Mouse (Mus musculus) lung, postnatal 0 days (tissue): Measurements from ENCODE around the gene Stra6. TPM values are rescaled to one million over a fixed set of nuclear protein-coding genes. Genes with fewer than 3 reads are reported as not detected.

Source experiments
- ATAC-seq: fragments of 200-750 bp; cut with Nextera tagmentation; 2 replicates; pipeline ENCODE4 v1.8.0; 2017; ENCODE audit warnings: moderate library complexity
- DNase-seq: peaks from one replicate; pipeline ENCODE4 v3.0.0-alpha.2; 2016; ENCODE audit warnings: low spot score
- H3K27ac ChIP-seq: fragments of 300-500 bp; sonication (generic); 2 replicates; pipeline ENCODE4 v1.5.1; 2014; ENCODE audit warnings: antibody characterized with exemption, mild to moderate bottlenecking, low read length, mixed read lengths
- H3K27me3 ChIP-seq: fragments of 300-500 bp; sonication (generic); replicated peaks from 2 replicates; pipeline ENCODE4 v1.6.1; 2014; ENCODE audit warnings: low read length, mixed read lengths; ENCODE audit not compliant: insufficient read depth
- H3K36me3 ChIP-seq: fragments of 300-500 bp; sonication (generic); 2 replicates; pipeline ENCODE4 v1.6.1; 2014; ENCODE audit warnings: low read length, mixed read lengths; ENCODE audit not compliant: insufficient read depth
- H3K4me1 ChIP-seq: fragments of 300-500 bp; sonication (generic); 2 replicates; pipeline ENCODE4 v1.6.1; 2014; ENCODE audit warnings: antibody characterized with exemption, low read depth, low read length, mixed read lengths; ENCODE audit not compliant: insufficient read depth
- H3K4me2 ChIP-seq: fragments of 300-500 bp; sonication (generic); replicated peaks from 2 replicates; pipeline ENCODE4 v1.6.1; 2014; ENCODE audit warnings: low read depth, mild to moderate bottlenecking, low read length, moderate library complexity, mixed read lengths
- H3K4me3 ChIP-seq: fragments of 300-500 bp; sonication (generic); 2 replicates; pipeline ENCODE4 v1.5.1; 2014; ENCODE audit warnings: low read depth, low read length
- H3K9ac ChIP-seq: fragments of 300-500 bp; sonication (generic); replicated peaks from 2 replicates; pipeline ENCODE4 v1.6.1; 2014; ENCODE audit warnings: low read depth, mild to moderate bottlenecking
- H3K9me3 ChIP-seq: fragments of 300-500 bp; sonication (generic); 2 replicates; pipeline ENCODE4 v1.6.1; 2016; ENCODE audit warnings: low read length, mixed read lengths
- CTCF ChIP-seq: IDR thresholded peaks from 2 replicates; pipeline ENCODE4 v1.5.1; 2016; ENCODE audit warnings: antibody characterized with exemption, mild to moderate bottlenecking
- EP300 ChIP-seq: IDR thresholded peaks from 2 replicates; pipeline ENCODE4 v1.6.1; 2016; ENCODE audit warnings: antibody characterized with exemption, mild to moderate bottlenecking, control low read depth
- WGBS: fragments of 180-500 bp; shearing (Covaris S2); extraction: QIAGEN DNeasy Blood & Tissue Kit; methylation state at CpG from one replicate; pipeline ENCODE4 v1.1.7; 2014; 5-methylcytosine and 5-hydroxymethylcytosine counted together
- polyA plus RNA-seq: library from polyadenylated mRNA; unstranded; fragments of >200 nt; fragmentation: Nextera tagmentation; extraction: Ambion mirVana; gene quantifications from 2 replicates; pipeline ENCODE4 v1.2.1, GENCODE M21; 2015

The Stra6 gene
- polyA plus RNA-seq, 1 experiment from 2014 or later, result 0.41 TPM

DNA sequence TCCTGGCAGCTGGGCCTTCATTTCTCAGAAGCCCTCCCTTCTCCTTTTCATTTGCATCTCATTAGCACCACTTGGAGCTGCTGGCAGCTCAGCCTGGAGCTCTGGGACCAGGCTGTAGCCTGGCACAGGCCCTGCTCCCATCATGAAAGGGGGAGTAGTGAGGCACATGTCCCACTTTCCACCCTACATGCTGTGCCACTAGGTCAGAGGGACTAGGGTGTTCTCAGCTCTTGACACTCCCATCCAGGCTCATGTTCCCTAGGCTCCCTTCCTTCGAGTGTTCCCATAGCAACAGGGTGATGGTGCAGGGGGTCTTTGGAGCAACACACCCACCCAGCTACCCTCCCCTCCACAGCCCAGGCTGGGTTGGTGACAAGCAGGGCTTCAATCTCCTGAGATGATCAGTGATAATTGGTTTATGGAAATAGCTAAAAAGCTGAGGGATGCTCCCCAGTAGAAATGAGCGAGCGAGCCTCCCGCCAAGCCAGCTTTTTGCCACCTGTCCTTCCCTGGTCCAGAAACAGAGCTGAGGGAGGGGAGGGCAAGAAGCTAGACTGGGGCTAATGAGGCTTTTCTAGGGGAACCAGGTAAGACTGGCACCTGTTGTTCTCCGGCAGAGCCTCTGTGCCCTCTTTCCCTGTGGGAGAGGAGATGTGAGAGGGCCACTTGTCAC lies 33.2 kb downstream of the Stra6 start:
- no peaks in the 10 kb centered on the region for H3K9me3 ChIP-seq
- no peaks in the 10 kb centered on the region for H3K36me3 ChIP-seq
- H3K9ac ChIP-seq, result no peak overlapping the region
- no peaks in the 10 kb centered on the region for H3K27me3 ChIP-seq
- 69% methylated on average over 5 of the region's 5 CpGs for WGBS
- ATAC-seq (no peak), DNase-seq (no peak)
- TF ChIP-seq CTCF (no peak), EP300 (no peak)
- H3K4me3 ChIP-seq, result no peak overlapping the region
- no peaks in the 10 kb centered on the region for H3K4me1 ChIP-seq
- H3K27ac ChIP-seq, result no peak overlapping the region
- no peak overlapping the region for H3K4me2 ChIP-seq

DNA sequence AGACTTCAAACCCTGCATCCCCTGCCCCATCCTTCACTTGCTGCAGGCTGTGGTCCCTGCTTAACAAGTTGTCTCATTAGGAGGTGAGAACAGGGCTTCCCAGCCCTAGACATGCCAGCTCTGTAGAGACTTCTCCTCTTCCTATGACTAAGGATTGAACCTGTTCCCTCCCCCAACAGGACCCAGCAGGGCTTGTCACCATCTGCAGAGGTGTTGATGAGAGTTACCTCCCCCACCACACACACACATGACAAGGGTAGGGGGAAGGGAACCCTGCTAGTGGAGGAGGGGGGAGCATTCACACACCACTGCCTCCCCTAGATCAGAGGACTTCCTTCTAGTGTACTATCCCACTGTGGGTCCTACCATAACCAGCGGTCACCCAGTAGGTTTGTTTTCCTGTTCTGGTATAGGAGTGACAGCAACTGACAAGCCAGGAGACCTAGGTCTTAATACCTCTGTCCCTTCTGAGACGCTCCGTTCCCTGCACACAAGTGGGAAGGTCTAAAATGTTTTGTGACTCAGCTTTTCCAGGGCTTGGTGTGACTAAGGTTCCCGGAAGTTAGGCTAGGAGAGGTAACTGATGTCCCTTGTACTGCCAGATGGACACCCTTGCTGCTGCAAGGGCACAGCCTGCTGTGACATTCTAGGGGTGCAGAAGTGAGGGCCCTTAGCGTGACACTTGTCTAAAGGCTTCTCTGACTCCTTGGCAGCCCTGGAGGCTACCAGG lies 36.4 kb downstream of the Stra6 start:
- ATAC-seq (no peak), DNase-seq (no peak)
- Histone ChIP-seq H3K9ac (no peak overlapping the region), H3K36me3 (no peaks in the 10 kb centered on the region; the same call in 1 of the 2 replicates), H3K27ac (no peak overlapping the region), H3K9me3 (no peaks in the 10 kb centered on the region), H3K4me3 (no peak overlapping the region), H3K27me3 (no peaks in the 10 kb centered on the region), H3K4me1 (no peaks in the 10 kb centered on the region), H3K4me2 (no peak overlapping the region)
- 61% methylated on average over 5 of the region's 5 CpGs for WGBS
- TF ChIP-seq CTCF, result no peak
- TF ChIP-seq EP300, result no peak

DNA sequence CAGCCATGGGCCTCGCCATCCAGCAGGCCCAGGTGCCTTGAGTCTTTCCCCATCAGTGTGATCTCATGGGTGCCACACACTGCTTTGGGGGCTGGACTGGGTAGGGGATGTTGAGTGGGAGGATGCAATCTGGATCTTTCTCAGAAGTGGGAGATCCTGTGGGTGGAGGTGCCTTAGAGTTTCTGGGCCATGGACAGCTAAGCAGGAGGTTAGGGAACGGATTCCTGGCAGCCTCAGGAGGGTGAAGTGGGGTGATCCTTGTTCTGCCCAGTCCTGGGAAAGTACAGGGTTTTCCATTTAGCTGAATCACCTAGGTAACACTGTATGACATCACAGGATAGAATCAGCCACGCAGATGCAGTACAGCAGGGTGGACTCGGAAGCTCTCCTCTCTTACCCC lies 38.4 kb downstream of the Stra6 start:
- WGBS, result 54% methylated on average over 4 of the region's 4 CpGs
- Histone ChIP-seq H3K9me3 (no peaks in the 10 kb centered on the region), H3K4me3 (no peak overlapping the region), H3K27ac (no peak overlapping the region), H3K4me2 (no peak overlapping the region), H3K9ac (no peak overlapping the region), H3K27me3 (no peaks in the 10 kb centered on the region), H3K36me3 (no peaks in the 10 kb centered on the region; the same call in 1 of the 2 replicates), H3K4me1 (no peaks in the 10 kb centered on the region)
- no peak for DNase-seq
- ATAC-seq, result no peak
- no peak for TF ChIP-seq EP300

DNA sequence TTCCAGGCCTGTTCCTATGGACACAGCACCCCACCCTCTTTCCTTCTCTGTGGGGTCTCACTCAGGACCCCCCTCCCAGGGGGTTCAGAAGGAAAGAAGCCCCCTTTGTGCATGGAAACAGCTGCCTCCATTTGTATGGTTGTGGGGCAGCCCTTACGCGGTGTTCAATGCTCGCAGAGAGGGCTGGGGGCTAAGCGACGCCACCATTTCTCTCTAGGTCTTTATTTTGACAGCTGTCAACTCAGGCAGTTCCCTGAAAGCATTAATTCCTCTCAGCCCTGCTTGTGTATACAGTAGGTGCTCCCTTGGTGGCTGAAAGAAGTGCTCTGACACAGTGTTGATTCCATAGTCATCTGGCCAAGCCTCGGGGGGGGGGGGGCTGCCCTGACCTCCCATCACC lies 40.1 kb downstream of the Stra6 start:
- H3K36me3 ChIP-seq, result no peaks in the 10 kb centered on the region; the same call in 1 of the 2 replicates
- ATAC-seq (no peak), DNase-seq (no peak)
- H3K4me3 ChIP-seq, result no peak overlapping the region
- H3K4me1 ChIP-seq, result no peaks in the 10 kb centered on the region
- TF ChIP-seq EP300 (no peak), CTCF (no peak)
- WGBS, result 57% methylated on average over 6 of the region's 6 CpGs
- no peak overlapping the region for H3K4me2 ChIP-seq
- H3K27me3 ChIP-seq, result no peaks in the 10 kb centered on the region
- no peak overlapping the region for H3K9ac ChIP-seq
- no peaks in the 10 kb centered on the region for H3K9me3 ChIP-seq
- H3K27ac ChIP-seq, result no peak overlapping the region

DNA sequence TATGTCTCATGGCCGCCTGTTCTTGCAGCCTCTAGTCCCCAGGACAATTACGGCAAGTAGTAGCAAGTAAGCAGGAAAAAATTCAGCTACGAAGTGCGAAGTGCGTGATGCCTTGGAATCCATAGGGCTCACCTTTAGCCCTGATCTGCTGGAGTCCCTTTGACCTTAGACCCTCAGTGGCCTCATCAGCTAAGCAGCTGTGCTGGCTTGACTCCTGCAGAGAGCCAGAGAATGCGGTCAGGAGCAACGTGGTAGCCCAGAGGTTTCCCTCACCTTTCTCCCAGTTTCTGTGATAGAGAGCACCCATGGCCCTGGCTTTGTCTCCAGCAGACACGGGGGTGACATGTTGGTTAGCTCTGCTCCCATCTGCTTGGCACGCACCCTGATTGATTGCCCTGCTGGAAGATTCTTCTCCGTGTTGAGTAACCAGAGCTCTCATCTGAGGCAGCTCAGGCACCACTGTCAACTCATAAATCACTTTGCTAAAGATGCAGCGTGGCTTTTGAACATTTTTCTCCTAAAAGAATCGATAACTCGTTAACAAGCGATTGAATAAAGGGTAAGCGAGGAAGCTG lies 42.1 kb downstream of the Stra6 start:
- DNase-seq (no peak), ATAC-seq (no peak)
- 43% methylated on average over 15 of the region's 15 CpGs for WGBS
- Histone ChIP-seq H3K9ac (no peak overlapping the region), H3K4me1 (no peaks in the 10 kb centered on the region), H3K9me3 (no peaks in the 10 kb centered on the region), H3K36me3 (no peaks in the 10 kb centered on the region; the same call in 1 of the 2 replicates), H3K4me2 (no peak overlapping the region), H3K27ac (no peak overlapping the region), H3K4me3 (no peak overlapping the region), H3K27me3 (no peaks in the 10 kb centered on the region)
- TF ChIP-seq CTCF, result no peak
- no peak for TF ChIP-seq EP300

DNA sequence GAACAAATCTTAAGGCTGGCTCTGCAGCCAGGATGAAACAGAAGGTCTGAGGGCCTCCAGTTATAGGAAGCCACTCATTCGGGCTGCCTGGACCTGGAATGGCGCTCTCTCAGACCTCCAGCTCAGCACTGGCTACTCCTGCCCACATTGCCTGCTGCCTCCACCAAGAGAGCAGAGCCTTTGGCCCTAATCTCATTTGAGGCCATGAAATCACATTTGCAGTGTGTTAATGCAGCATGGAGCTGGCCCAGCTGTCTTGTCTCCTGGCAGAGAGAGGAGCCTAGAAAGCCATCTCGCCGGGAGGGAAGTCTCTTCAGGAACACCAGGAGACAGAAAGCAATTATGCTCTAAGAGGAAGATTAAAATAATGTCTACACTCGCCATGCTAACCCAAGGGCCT lies 43.9 kb downstream of the Stra6 start:
- TF ChIP-seq CTCF (no peak), EP300 (no peak)
- Histone ChIP-seq H3K9me3 (no peaks in the 10 kb centered on the region), H3K27ac (no peak overlapping the region), H3K4me2 (no peak overlapping the region), H3K27me3 (no peaks in the 10 kb centered on the region), H3K36me3 (no peaks in the 10 kb centered on the region; the same call in 1 of the 2 replicates), H3K4me3 (no peak overlapping the region), H3K9ac (no peak overlapping the region), H3K4me1 (no peaks in the 10 kb centered on the region)
- 56% methylated on average over 5 of the region's 5 CpGs for WGBS
- DNase-seq (peak; percentile 15), ATAC-seq (no peak)
